Mouse (Mus musculus): Measurements from ENCODE around the gene Slc35a3.

GRCm38 (mm10) chr3:116622641-116623040 is 90.0 kb downstream of the Slc35a3 start:
- TF ChIP-seq CTCF (IDR thresholded peaks at IDR 0.05; ENCODE audit: control insufficient read depth, insufficient read depth, insufficient replicate concordance, low read depth, low read length) (no peak), POLR2A (IDR thresholded peaks at IDR 0.05; ENCODE audit: control insufficient read depth, low read depth, low read length) (no peak)

Measured in testis, adult 2 months (tissue).